Mouse (Mus musculus) neutrophil, adult 59 days (primary cell): ENCODE measurements around the gene Thbs4. TPM values are rescaled to one million over a fixed set of nuclear protein-coding genes. Genes with fewer than 3 reads are reported as not detected.

Experiments
- total RNA-seq, 2 experiments: library from RNA; stranded (reverse); gene quantifications; 1 replicate in 1 of 2; 2 replicates in 1 of 2; pipeline ENCODE4 v1.2.4; 2023

The Thbs4 gene
- total RNA-seq: under 1 TPM; 0.13 to 0.20 TPM

GRCm38 (mm10) chr13:92794462-92795214 is at the start of gene Thbs4:
Gene Thbs4 (minus strand): TSS chr13:92794818.

Other genes with a start within 250 kb of the Thbs4 start
- gene Spz1, start 218.6 kb downstream of the Thbs4 start, total RNA-seq: not detected
- gene Serinc5, start 183.7 kb downstream of the Thbs4 start, total RNA-seq: 10 to 100 TPM; 24.4 to 28.3 TPM
- gene Mtx3, start 49.9 kb upstream of the Thbs4 start, total RNA-seq: 1 to 10 TPM; 2.7 to 3.7 TPM